Mouse (Mus musculus): ENCODE data around the gene Gm4131. TPM values are rescaled to one million over a fixed set of nuclear protein-coding genes. Genes with fewer than 3 reads are reported as not detected.

Gm4131 gene
- polyA plus RNA-seq, 1 experiment from 2014 or later: not detected

DNA sequence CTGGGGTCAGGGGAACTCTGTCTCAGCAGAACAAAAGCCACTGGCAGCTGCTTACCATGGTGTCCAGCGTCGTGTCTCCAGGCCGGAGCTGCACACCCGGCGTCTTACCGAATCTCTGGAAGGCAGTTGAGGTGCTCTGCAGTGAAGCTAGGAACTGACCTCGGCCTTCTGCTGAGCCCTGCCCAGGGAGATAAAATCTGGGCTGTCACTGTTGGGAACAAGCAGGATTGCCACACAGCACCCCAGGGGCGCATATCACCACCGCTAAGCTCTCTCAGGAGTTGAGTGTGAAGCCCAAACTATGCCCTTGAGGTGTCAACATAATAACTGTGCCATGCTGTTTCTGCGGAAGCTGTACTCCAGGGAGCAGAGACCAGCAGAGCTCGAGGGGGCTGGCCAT, 113.4 kb downstream of the Gm4131 start:
- Histone ChIP-seq H3K9ac (replicated peaks) (no peak overlapping the region), H3K9me3 (ENCODE audit: low read length) (no peaks in the 10 kb centered on the region), H3K36me3 (replicated peaks; ENCODE audit: insufficient read depth, low read length) (no peaks in the 10 kb centered on the region), H3K4me3 (ENCODE audit: low read depth, low read length) (no peak overlapping the region), H3K4me2 (ENCODE audit: low read depth, low read length) (no peak overlapping the region), H3K27ac (ENCODE audit: low read depth) (no peak overlapping the region), H3K27me3 (ENCODE audit: insufficient read depth, low read length) (no peaks in the 10 kb centered on the region), H3K4me1 (ENCODE audit: insufficient read depth) (no peaks in the 10 kb centered on the region)
- no peak for TF ChIP-seq EP300 (IDR thresholded peaks at IDR 0.05; ENCODE audit: low read depth)
- no peak for TF ChIP-seq CTCF (IDR thresholded peaks at IDR 0.05; ENCODE audit: low read depth)
- DNase-seq (no peak), ATAC-seq (no peak)
- WGBS (ENCODE audit: insufficient replicate concordance): 78% methylated on average over 11 of the region's 11 CpGs

DNA sequence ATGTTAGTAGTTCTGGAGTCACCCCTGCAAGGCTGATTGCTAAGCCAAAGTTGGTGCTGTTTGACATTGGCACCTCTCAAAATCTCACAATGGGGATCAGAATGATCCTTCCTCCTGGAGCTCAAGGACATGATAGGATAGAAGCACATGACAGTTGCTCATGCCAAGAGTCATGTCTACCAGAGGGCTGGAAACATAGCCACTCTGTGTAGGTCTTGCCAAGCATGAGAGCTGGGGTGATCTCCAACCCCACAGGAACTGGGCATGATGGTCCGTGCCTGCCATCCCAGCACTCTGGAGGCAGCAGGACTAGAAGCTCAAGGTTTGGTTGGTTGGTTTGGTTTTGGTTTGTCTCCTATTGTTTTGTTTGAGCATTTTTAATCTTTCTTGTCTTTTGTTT, 116.0 kb downstream of the Gm4131 start:
- H3K4me2 ChIP-seq (ENCODE audit: low read depth, low read length): no peak overlapping the region
- no peak overlapping the region for H3K4me3 ChIP-seq (ENCODE audit: low read depth, low read length)
- no peak for ATAC-seq
- 64% methylated on average over 1 of the region's 1 CpGs for WGBS (ENCODE audit: insufficient replicate concordance)
- no peak overlapping the region for H3K27ac ChIP-seq (ENCODE audit: low read depth)
- no peaks in the 10 kb centered on the region for H3K9me3 ChIP-seq (ENCODE audit: low read length)
- H3K4me1 ChIP-seq (ENCODE audit: insufficient read depth): no peaks in the 10 kb centered on the region
- TF ChIP-seq EP300 (IDR thresholded peaks at IDR 0.05; ENCODE audit: low read depth) (no peak), CTCF (IDR thresholded peaks at IDR 0.05; ENCODE audit: low read depth) (no peak)
- no peak overlapping the region for H3K9ac ChIP-seq (replicated peaks)
- no peak for DNase-seq
- no peaks in the 10 kb centered on the region for H3K27me3 ChIP-seq (ENCODE audit: insufficient read depth, low read length)
- H3K36me3 ChIP-seq (replicated peaks; ENCODE audit: insufficient read depth, low read length): no peaks in the 10 kb centered on the region

GRCm38 (mm10) chr14:62447214-62447548, 119.5 kb downstream of the Gm4131 start:
- no peaks in the 10 kb centered on the region for H3K27me3 ChIP-seq (ENCODE audit: insufficient read depth, low read length)
- DNase-seq (no peak), ATAC-seq (no peak)
- no peaks in the 10 kb centered on the region for H3K36me3 ChIP-seq (replicated peaks; ENCODE audit: insufficient read depth, low read length)
- 92% methylated on average over 3 of the region's 3 CpGs for WGBS (ENCODE audit: insufficient replicate concordance)
- no peak overlapping the region for H3K4me2 ChIP-seq (ENCODE audit: low read depth, low read length)
- no peak overlapping the region for H3K27ac ChIP-seq (ENCODE audit: low read depth)
- H3K4me3 ChIP-seq (ENCODE audit: low read depth, low read length): no peak overlapping the region
- no peak overlapping the region for H3K9ac ChIP-seq (replicated peaks)
- no peaks in the 10 kb centered on the region for H3K4me1 ChIP-seq (ENCODE audit: insufficient read depth)
- no peaks in the 10 kb centered on the region for H3K9me3 ChIP-seq (ENCODE audit: low read length)
- TF ChIP-seq EP300 (IDR thresholded peaks at IDR 0.05; ENCODE audit: low read depth) (no peak), CTCF (IDR thresholded peaks at IDR 0.05; ENCODE audit: low read depth) (no peak)

DNA sequence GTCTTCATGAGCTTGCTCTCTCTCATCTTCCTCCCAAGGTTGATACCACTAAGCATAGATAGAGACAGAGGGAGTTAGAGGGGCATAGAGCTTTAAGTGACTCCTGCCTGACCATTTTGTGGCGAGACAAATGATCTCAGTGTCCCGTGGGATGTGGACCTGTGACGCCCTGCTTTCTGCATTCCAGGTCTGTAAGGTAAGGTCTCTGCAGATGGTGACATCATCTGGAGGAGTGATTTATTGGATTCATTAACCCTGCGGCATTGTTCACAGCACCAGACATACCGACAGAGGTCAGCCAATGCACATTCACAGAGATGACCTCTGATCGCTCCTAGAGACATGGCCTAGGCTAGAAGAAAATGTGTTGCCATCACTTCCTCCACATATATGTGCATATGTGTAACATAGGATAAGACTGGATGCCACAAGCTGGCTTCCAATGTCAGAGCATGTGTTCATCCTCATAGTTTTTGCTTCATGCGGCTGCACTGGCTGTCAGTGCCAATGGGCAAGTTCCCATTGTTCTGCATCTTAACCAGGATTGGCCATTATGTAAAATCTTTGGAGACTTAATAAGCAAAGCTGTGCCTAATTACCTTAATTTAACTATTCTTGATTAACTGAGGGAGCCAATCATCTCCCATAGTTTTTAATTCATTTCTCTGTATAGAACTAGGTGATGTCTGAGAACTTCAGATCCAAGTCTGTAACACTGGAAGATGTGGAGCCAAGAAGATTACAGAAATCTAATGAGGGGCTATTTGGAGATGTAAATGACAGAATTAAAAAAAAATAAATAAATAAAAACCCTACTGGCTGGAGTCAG, 120.1 kb downstream of the Gm4131 start:
- Histone ChIP-seq H3K9me3 (ENCODE audit: low read length) (no peaks in the 10 kb centered on the region), H3K4me3 (ENCODE audit: low read depth, low read length) (no peak overlapping the region), H3K36me3 (replicated peaks; ENCODE audit: insufficient read depth, low read length) (no peaks in the 10 kb centered on the region), H3K9ac (replicated peaks) (no peak overlapping the region), H3K27ac (ENCODE audit: low read depth) (no peak overlapping the region), H3K27me3 (ENCODE audit: insufficient read depth, low read length) (no peaks in the 10 kb centered on the region), H3K4me2 (ENCODE audit: low read depth, low read length) (no peak overlapping the region), H3K4me1 (ENCODE audit: insufficient read depth) (no peaks in the 10 kb centered on the region)
- WGBS (ENCODE audit: insufficient replicate concordance): 68% methylated on average over 7 of the region's 7 CpGs
- no peak for DNase-seq
- ATAC-seq: no peak
- TF ChIP-seq CTCF (IDR thresholded peaks at IDR 0.05; ENCODE audit: low read depth) (no peak), EP300 (IDR thresholded peaks at IDR 0.05; ENCODE audit: low read depth) (no peak)

DNA sequence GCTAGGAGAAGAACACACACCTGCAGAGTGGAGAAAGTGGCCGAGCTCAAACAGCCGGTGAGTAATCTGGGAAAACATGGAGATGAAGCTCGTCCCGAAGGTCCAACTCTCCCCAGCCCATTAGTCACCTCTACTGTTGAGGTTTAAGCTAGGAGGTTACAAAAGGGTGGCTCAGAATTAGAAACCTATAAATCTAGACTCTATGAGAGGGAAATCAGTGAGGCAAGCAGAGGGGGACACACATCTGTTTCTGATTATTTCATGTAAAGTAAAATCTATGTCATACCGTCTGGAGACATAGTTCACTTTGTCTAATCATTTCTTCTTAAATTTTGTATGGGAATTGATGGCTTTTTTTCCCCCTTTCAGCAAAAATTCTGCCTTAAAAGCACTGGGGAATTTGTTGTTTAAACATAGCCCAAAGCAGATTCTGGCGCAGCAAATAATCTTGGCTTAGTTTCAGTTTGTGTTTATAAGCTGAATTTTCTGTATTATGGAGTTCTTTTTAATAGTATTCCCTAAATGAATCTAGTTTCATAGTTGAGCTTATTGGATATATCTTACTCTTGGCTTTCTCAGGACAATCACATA, 122.8 kb downstream of the Gm4131 start:
- TF ChIP-seq EP300 (IDR thresholded peaks at IDR 0.05; ENCODE audit: low read depth): no peak
- TF ChIP-seq CTCF (IDR thresholded peaks at IDR 0.05; ENCODE audit: low read depth): no peak
- Histone ChIP-seq H3K27ac (ENCODE audit: low read depth) (no peak overlapping the region), H3K9me3 (ENCODE audit: low read length) (no peaks in the 10 kb centered on the region), H3K4me2 (ENCODE audit: low read depth, low read length) (no peak overlapping the region), H3K36me3 (replicated peaks; ENCODE audit: insufficient read depth, low read length) (no peaks in the 10 kb centered on the region), H3K4me1 (ENCODE audit: insufficient read depth) (no peaks in the 10 kb centered on the region), H3K4me3 (ENCODE audit: low read depth, low read length) (no peak overlapping the region), H3K9ac (replicated peaks) (no peak overlapping the region), H3K27me3 (ENCODE audit: insufficient read depth, low read length) (no peaks in the 10 kb centered on the region)
- ATAC-seq (no peak), DNase-seq (no peak)
- 77% methylated on average over 6 of the region's 6 CpGs for WGBS (ENCODE audit: insufficient replicate concordance)

DNA sequence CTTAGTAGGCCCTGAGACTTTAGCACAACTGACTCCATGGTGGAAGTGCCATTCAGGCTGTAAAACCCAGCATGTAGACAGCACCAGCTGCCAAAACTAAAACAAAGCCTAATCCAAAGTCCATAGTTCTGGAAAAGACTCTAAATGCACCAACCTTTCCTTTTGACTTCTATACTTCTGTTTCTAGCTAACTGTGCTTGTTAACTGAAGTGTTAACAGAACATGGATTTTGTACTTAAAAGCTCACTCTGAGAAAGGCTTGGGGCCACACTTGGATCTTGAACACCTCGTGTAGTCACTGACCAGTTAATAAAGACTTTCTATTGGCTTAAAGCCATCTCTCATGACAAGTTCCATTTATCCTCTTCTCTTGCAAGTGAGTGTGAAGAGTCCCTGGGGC, 123.8 kb downstream of the Gm4131 start:
- H3K9ac ChIP-seq (replicated peaks): no peak overlapping the region
- no peak overlapping the region for H3K27ac ChIP-seq (ENCODE audit: low read depth)
- no peak overlapping the region for H3K4me2 ChIP-seq (ENCODE audit: low read depth, low read length)
- no peaks in the 10 kb centered on the region for H3K36me3 ChIP-seq (replicated peaks; ENCODE audit: insufficient read depth, low read length)
- H3K4me1 ChIP-seq (ENCODE audit: insufficient read depth): no peaks in the 10 kb centered on the region
- TF ChIP-seq EP300 (IDR thresholded peaks at IDR 0.05; ENCODE audit: low read depth) (no peak), CTCF (IDR thresholded peaks at IDR 0.05; ENCODE audit: low read depth) (no peak)
- ATAC-seq: no peak
- 68% methylated on average over 1 of the region's 1 CpGs for WGBS (ENCODE audit: insufficient replicate concordance)
- DNase-seq: no peak
- H3K9me3 ChIP-seq (ENCODE audit: low read length): no peaks in the 10 kb centered on the region
- no peak overlapping the region for H3K4me3 ChIP-seq (ENCODE audit: low read depth, low read length)
- no peaks in the 10 kb centered on the region for H3K27me3 ChIP-seq (ENCODE audit: insufficient read depth, low read length)

All from liver, postnatal 0 days (tissue).